Comparison of ENCODE assay signal across 8 mouse cellular contexts in genomic region chr12:80407824-80408223, GRCm38 (mm10). TPM values are rescaled to one million over a fixed set of nuclear protein-coding genes. Genes with fewer than 3 reads are reported as not detected.
A peak's percentile ranks its signal among the peaks of the same experiment; 100 is the strongest.
DNase-seq lines count a peak whose midpoint lies in the region; ATAC-seq and TF ChIP-seq lines count a peak whose summit lies in the region.

No protein-coding gene starts in this region.

- peak; percentile 74 for TF ChIP-seq CTCF in layer of hippocampus, adult 2 months (conservative IDR thresholded peaks at IDR 0.05)

- peak; percentile 88 for ATAC-seq in neutrophil, adult 5-6 weeks (ENCODE audit: extremely low read depth, insufficient number of reproducible peaks, low FRiP score, poor library complexity, severe bottlenecking)

- no peak overlapping the region for H3K4me3 ChIP-seq in layer of hippocampus, adult 2 months

- peak; percentile 11 for DNase-seq in adrenal gland, postnatal 25 days
- no peak for DNase-seq in adrenal gland, postnatal 4 days (ENCODE audit: low spot score in 2 of 2)
- peak in 1 of 2 experiments; percentile 36 for DNase-seq in layer of hippocampus, adult 2 months (ENCODE audit: low spot score in 2 of 2)
- no peak for DNase-seq in layer of hippocampus, postnatal 36 days
- DNase-seq in ZHBTc4 (ENCODE audit: low read depth, low spot score) = peak; percentile 87
- DNase-seq in kidney, postnatal 14 days = peak; percentile 37
- DNase-seq in ovary, postnatal 36 days (ENCODE audit: low spot score) = no peak

- H3K27ac ChIP-seq in layer of hippocampus, adult 2 months = no peak overlapping the region

RNA-seq across cellular contexts. Expression of gene Dcaf5, which starts 28.6 kb away (rescaled TPM):
- total RNA-seq in adrenal gland, postnatal 25 days (2021) = 28.7 and 37.2 TPM in 2 replicates
- total RNA-seq in adrenal gland, postnatal 4 days (2021) = 10 to 100 TPM; 47.7 to 48.6 TPM
- total RNA-seq in layer of hippocampus, adult 2 months (2021) = 10 to 100 TPM; 74.7 to 75.4 TPM
- 10 to 100 TPM; 68.5 to 74.0 TPM for total RNA-seq in layer of hippocampus, postnatal 36 days (2021)
- total RNA-seq in neutrophil, adult 5-6 weeks (2017) = 41.5 and 45.7 TPM in 2 replicates

RNA-seq across cellular contexts. Expression of gene Exd2, which starts 55.1 kb away (rescaled TPM):
- 20.4 and 22.5 TPM in 2 replicates for total RNA-seq in adrenal gland, postnatal 25 days (2021)
- total RNA-seq in adrenal gland, postnatal 4 days (2021) = 10 to 100 TPM; 19.9 to 22.3 TPM
- 100 to 1,000 TPM; 105 to 122 TPM for total RNA-seq in layer of hippocampus, adult 2 months (2021)
- total RNA-seq in layer of hippocampus, postnatal 36 days (2021) = 100 to 1,000 TPM; 114 to 126 TPM
- 37.8 and 42.8 TPM in 2 replicates for total RNA-seq in neutrophil, adult 5-6 weeks (2017)

Comparison
In these comparisons a context has a peak if more than half of its experiments do, and no peak if none do; other contexts are left out.
1. DNase-seq: peak in adrenal gland, postnatal 25 days (single experiment), ZHBTc4 (single experiment) and kidney, postnatal 14 days (single experiment); none in adrenal gland, postnatal 4 days (0 of 2), layer of hippocampus, postnatal 36 days (0 of 2) and ovary, postnatal 36 days (single experiment).